Mouse (Mus musculus) liver, embryonic 12.5 days (tissue): ENCODE measurements around the gene Nelfcd. TPM values are rescaled to one million over a fixed set of nuclear protein-coding genes. Genes with fewer than 3 reads are reported as not detected.

ENCODE experiments used
- polyA plus RNA-seq: library from polyadenylated mRNA; unstranded; fragments of >200 nt; fragmentation: Nextera tagmentation; extraction: Ambion mirVana; gene quantifications from 2 replicates; pipeline ENCODE4 v1.2.1, GENCODE M21; 2016

Gene Nelfcd
- polyA plus RNA-seq, 1 experiment from 2014 or later = 99.2 TPM

Other genes with a start within 250 kb of the Nelfcd start
- 565 and 587 TPM in 2 replicates for gene Gnas, start 131.5 kb upstream of the Nelfcd start, polyA plus RNA-seq
- gene Gm20721, start 69.1 kb upstream of the Nelfcd start, polyA plus RNA-seq = 23.2 and 33.5 TPM in 2 replicates
- 102 and 111 TPM in 2 replicates for gene Ctsz, start 23.2 kb downstream of the Nelfcd start, polyA plus RNA-seq
- gene Tubb1, start 34.9 kb downstream of the Nelfcd start, polyA plus RNA-seq = 48.2 and 55.7 TPM in 2 replicates
- gene Atp5e, start 48.3 kb downstream of the Nelfcd start, polyA plus RNA-seq = 514 and 545 TPM in 2 replicates
- 113 and 115 TPM in 2 replicates for gene Prelid3b, start 57.3 kb downstream of the Nelfcd start, polyA plus RNA-seq
- 0.01 and 0.06 TPM in 2 replicates for gene Zfp831, start 227.7 kb downstream of the Nelfcd start, polyA plus RNA-seq